9 mouse cellular contexts compared by ENCODE assay signal in genomic region chr5:37082420-37082819, GRCm38 (mm10). TPM values are rescaled to one million over a fixed set of nuclear protein-coding genes. Genes with fewer than 3 reads are reported as not detected.
A peak's percentile ranks its signal among the peaks of the same experiment; 100 is the strongest.
DNase-seq lines count a peak whose midpoint lies in the region; ATAC-seq and TF ChIP-seq lines count a peak whose summit lies in the region.
"Had no signal": no experiment of that assay in that cellular context is flagged by ENCODE, and none has a peak within 500 bp of the region (broad histone marks: within the 10 kb centered on the region; RNA-seq: fewer than 3 reads in every experiment).

No protein-coding gene starts in this region.

- peaks cover 13% of the 10 kb centered on the region for H3K4me1 ChIP-seq in neural tube, embryonic 13.5 days (replicated peaks)
- peaks cover 16% of the 10 kb centered on the region for H3K4me1 ChIP-seq in neural tube, embryonic 15.5 days
- H3K4me1 ChIP-seq in thymus, adult 2 months (replicated peaks; ENCODE audit: control insufficient read depth, insufficient read depth, low read length), result peaks cover 68% of the 10 kb centered on the region

- H3K27ac ChIP-seq in neural tube, embryonic 13.5 days (replicated peaks), result peak overlapping the region; percentile 57
- no peak overlapping the region for H3K27ac ChIP-seq in neural tube, embryonic 15.5 days (replicated peaks)
- H3K27ac ChIP-seq in thymus, adult 2 months (ENCODE audit: control insufficient read depth, insufficient read depth, low read length), result peak overlapping the region; percentile 94
- H3K27ac ChIP-seq: embryonic facial prominence, embryonic 13.5 days had no signal

- no peak for TF ChIP-seq POLR2A in thymus, adult 2 months (IDR thresholded peaks at IDR 0.05; ENCODE audit: control insufficient read depth, extremely low read depth, insufficient read depth, low read length, poor library complexity)

- H3K36me3 ChIP-seq in neural tube, embryonic 13.5 days, result no peaks in the 10 kb centered on the region
- H3K36me3 ChIP-seq in neural tube, embryonic 15.5 days, result peaks cover 6% of the 10 kb centered on the region
- H3K36me3 ChIP-seq in thymus, adult 2 months (ENCODE audit: control insufficient read depth, insufficient read depth, low read length), result peaks cover 17% of the 10 kb centered on the region
- H3K36me3 ChIP-seq: embryonic facial prominence, embryonic 13.5 days had no signal

- H3K4me3 ChIP-seq in neural tube, embryonic 13.5 days, result no peak overlapping the region
- no peak overlapping the region for H3K4me3 ChIP-seq in neural tube, embryonic 15.5 days (replicated peaks)
- H3K4me3 ChIP-seq in thymus, adult 2 months (ENCODE audit: control insufficient read depth, insufficient read depth, low read length), result no peak overlapping the region
- H3K4me3 ChIP-seq: embryonic facial prominence, embryonic 13.5 days had no signal

- intact Hi-C loops in left cerebral cortex, postnatal 10 days (cut with DNase I), result no loop called here

- no peak overlapping the region for H3K9ac ChIP-seq in neural tube, embryonic 13.5 days
- H3K9ac ChIP-seq in neural tube, embryonic 15.5 days (replicated peaks), result no peak overlapping the region
- H3K9ac ChIP-seq: embryonic facial prominence, embryonic 13.5 days had no signal

- no peaks in the 10 kb centered on the region for H3K9me3 ChIP-seq in neural tube, embryonic 13.5 days
- no peaks in the 10 kb centered on the region for H3K9me3 ChIP-seq in neural tube, embryonic 15.5 days (replicated peaks)
- H3K9me3 ChIP-seq: embryonic facial prominence, embryonic 13.5 days had no signal

- peak; percentile 40 for DNase-seq in embryo, embryonic 10.5 days (ENCODE audit: low spot score)
- no peak for DNase-seq in embryo, embryonic 9.5 days (ENCODE audit: extremely low spot score)
- peak; percentile 43 for DNase-seq in induced T-regulatory cell, adult 2 months (ENCODE audit: low read depth)
- peak; percentile 79 to 82 for DNase-seq in left cerebral cortex, postnatal 10 days (ENCODE audit: extremely low spot score in 1 of 2, low spot score in 2 of 2)
- peak; percentile 87 for DNase-seq in thymus, adult 2 months

- ATAC-seq in neural tube, embryonic 13.5 days (ENCODE audit: low read depth), result no peak
- no peak for ATAC-seq in neural tube, embryonic 15.5 days (ENCODE audit: low FRiP score)
- no peak for ATAC-seq in erythroblast, adult 5-6 weeks (replicated peaks; ENCODE audit: low FRiP score, poor library complexity, severe bottlenecking)

- H3K27me3 ChIP-seq in neural tube, embryonic 13.5 days, result no peaks in the 10 kb centered on the region
- H3K27me3 ChIP-seq in neural tube, embryonic 15.5 days (replicated peaks), result no peaks in the 10 kb centered on the region
- H3K27me3 ChIP-seq in thymus, adult 2 months (ENCODE audit: control insufficient read depth, insufficient read depth, low read length), result no peaks in the 10 kb centered on the region

- no peak overlapping the region for H3K4me2 ChIP-seq in neural tube, embryonic 13.5 days
- no peak overlapping the region for H3K4me2 ChIP-seq in neural tube, embryonic 15.5 days
- H3K4me2 ChIP-seq: embryonic facial prominence, embryonic 13.5 days had no signal

- no peak for TF ChIP-seq CTCF in thymus, adult 2 months (IDR thresholded peaks at IDR 0.05; ENCODE audit: borderline replicate concordance, control insufficient read depth, extremely low read depth, insufficient read depth, low read length, poor library complexity)

- WGBS in neural tube, embryonic 13.5 days, result 13% methylated on average over 3 of the region's 3 CpGs
- 12% methylated on average over 3 of the region's 3 CpGs for WGBS in neural tube, embryonic 15.5 days
- WGBS in thymus, adult 2 months, result 2% methylated on average over 3 of the region's 3 CpGs

RNA-seq across cellular contexts. Expression of gene Gm1043, which starts 2.8 kb away (rescaled TPM):
- 1.2 and 1.5 TPM in 2 replicates for polyA plus RNA-seq in neural tube, embryonic 13.5 days (2015; fragmentation: Nextera tagmentation; extraction: Ambion mirVana)
- polyA plus RNA-seq in neural tube, embryonic 15.5 days (2015; fragmentation: Nextera tagmentation; extraction: Ambion mirVana), result 1.3 and 2.1 TPM in 2 replicates
- total RNA-seq in left cerebral cortex, postnatal 10 days (2021), result 10 to 100 TPM; 22.5 to 25.5 TPM
- polyA plus RNA-seq in thymus, adult 2 months (2012; rRNA removed), result 3.6 and 4.3 TPM in 2 replicates
- not detected in 2 replicates for total RNA-seq in erythroblast, adult 5-6 weeks (2015; ENCODE audit: low replicate concordance)
- not detected in 2 replicates for total RNA-seq in erythroblast, adult 5-6 weeks (2017; ENCODE audit: low replicate concordance)
- polyA plus RNA-seq: embryonic facial prominence, embryonic 13.5 days had no signal
